Mouse (Mus musculus) frontal cortex, postnatal 14 days (tissue): ENCODE measurements around the gene Gm21739.
"Not testable (repeated sequence)": the region's sequence is repeated elsewhere in the genome, so short reads cannot be mapped to it uniquely, and the experiment has no call there.

ENCODE experiments used
- DNase-seq, 2 experiments: peaks; one replicate each; pipeline ENCODE4 v3.0.0; 2022; ENCODE audit warnings: low spot score in 2 of 2

The Gm21739 gene

DNA sequence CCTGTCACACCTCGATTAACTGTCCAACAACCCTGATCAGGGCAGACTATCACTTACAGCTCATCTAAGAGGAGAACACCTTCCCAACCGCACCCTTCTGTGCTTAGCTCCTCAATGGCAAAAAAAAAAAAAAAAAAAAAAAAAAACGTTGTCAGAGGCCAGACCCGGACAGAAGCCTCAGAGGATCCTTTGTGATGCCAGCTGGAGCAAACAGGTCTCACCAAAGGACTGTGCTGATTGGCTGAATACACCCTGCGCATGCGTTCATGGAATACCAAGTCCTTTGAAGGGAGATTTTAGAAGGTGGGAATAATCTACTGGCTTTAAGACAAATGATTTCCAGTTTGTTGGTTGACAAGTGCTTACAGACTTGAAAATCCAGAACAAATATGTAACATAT is at the start of gene Gm21739:
Gene Gm21739 (minus strand): TSS at position 101 of the 400 bp plus-strand sequence.
- DNase-seq: not testable (repeated sequence)
